Mouse (Mus musculus) G1E (cell line): ENCODE results near the gene Lbhd1. TPM values are rescaled to one million over a fixed set of nuclear protein-coding genes. Genes with fewer than 3 reads are reported as not detected.

ENCODE experiments used
- ATAC-seq: 2 replicates; pipeline ENCODE4 v1.8.0; 2016; ENCODE audit warnings: mild to moderate bottlenecking; ENCODE audit not compliant: insufficient number of reproducible peaks, poor library complexity, low FRiP score, severe bottlenecking; ENCODE audit errors: extremely low read depth
- DNase-seq: peaks from one replicate; pipeline ENCODE4 v3.0.0; 2012; ENCODE audit warnings: low spot score
- H3K27me3 ChIP-seq: 2 replicates; pipeline ENCODE4 v1.6.1; 2012; ENCODE audit warnings: mild to moderate bottlenecking, low read length, inconsistent platforms; ENCODE audit not compliant: insufficient read depth
- H3K36me3 ChIP-seq: replicated peaks from 2 replicates; pipeline ENCODE3; 2012; ENCODE audit warnings: mild to moderate bottlenecking, inconsistent platforms
- H3K4me1 ChIP-seq: 2 replicates; pipeline ENCODE4 v1.6.1; 2012; ENCODE audit warnings: low read depth, low read length, inconsistent platforms, mixed read lengths; ENCODE audit not compliant: insufficient read depth
- H3K4me3 ChIP-seq: 2 replicates; pipeline ENCODE4 v1.5.1; 2012; ENCODE audit warnings: low read depth, mild to moderate bottlenecking, inconsistent platforms, low read length, moderate library complexity, mixed read lengths
- H3K9me3 ChIP-seq: replicated peaks from 2 replicates; pipeline ENCODE4 v1.6.1; 2012; ENCODE audit warnings: inconsistent platforms
- CTCF ChIP-seq: IDR thresholded peaks from 2 replicates; pipeline ENCODE4 v1.5.1; 2012; ENCODE audit warnings: low read depth, low read length, inconsistent platforms, mixed read lengths
- GATA1 ChIP-seq: IDR thresholded peaks from 2 replicates; pipeline ENCODE4 v1.6.1; 2012; ENCODE audit warnings: borderline replicate concordance, low read length, inconsistent platforms, mixed read lengths
- GATA2 ChIP-seq: IDR thresholded peaks from 2 replicates; pipeline ENCODE4 v1.6.1; 2012; ENCODE audit warnings: low read depth, low read length, inconsistent platforms, borderline replicate concordance
- POLR2AphosphoS5 ChIP-seq: IDR thresholded peaks from 2 replicates; pipeline ENCODE4 v1.6.1; 2012; ENCODE audit warnings: low read depth, low read length, inconsistent platforms; ENCODE audit not compliant: insufficient replicate concordance
- TAL1 ChIP-seq: conservative IDR thresholded peaks from 2 replicates; pipeline ENCODE4 v1.6.1; 2012; ENCODE audit warnings: low read depth, low read length, inconsistent platforms, mixed read lengths
- polyA plus RNA-seq: library from polyadenylated mRNA; stranded (reverse); fragments of >175 nt; gene quantifications from 2 replicates; pipeline ENCODE4 v1.2.3, GENCODE M21; 2012
- total RNA-seq, 2 experiments: library from RNA; stranded (forward) in 1 of 2; stranded (reverse) in 1 of 2; fragments of 200-1000 nt in 1 of 2; fragments of >200 nt in 1 of 2; fragmentation: Nextera tagmentation in 1 of 2; gene quantifications; 2 replicates each; pipeline ENCODE4 v1.2.3; 2014 to 2017

Lbhd1 gene
- total and polyA plus RNA-seq, 3 experiments = 0.67 to 18.1 (median 11.4) TPM

- TF ChIP-seq POLR2AphosphoS5 (no peak), GATA2 (no peak), TAL1 (no peak), GATA1 (no peak)
- ATAC-seq = peak; percentile 94
- Histone ChIP-seq H3K27me3 (no peaks in the 10 kb centered on the region), H3K36me3 (peaks cover 41% of the 10 kb centered on the region), H3K4me3 (peak within 1 kb of the TSS; percentile 99), H3K9me3 (no peaks in the 10 kb centered on the region), H3K4me1 (peaks cover 41% of the 10 kb centered on the region)
- peak; percentile 91 for DNase-seq
These were observed 12.0 kb upstream of the Lbhd1 start, which contains the start of gene Ubxn1 for GRCm38 (mm10) chr19:8871267-8872186. Ubxn1 (plus strand) TSS chr19:8871496.

DNA sequence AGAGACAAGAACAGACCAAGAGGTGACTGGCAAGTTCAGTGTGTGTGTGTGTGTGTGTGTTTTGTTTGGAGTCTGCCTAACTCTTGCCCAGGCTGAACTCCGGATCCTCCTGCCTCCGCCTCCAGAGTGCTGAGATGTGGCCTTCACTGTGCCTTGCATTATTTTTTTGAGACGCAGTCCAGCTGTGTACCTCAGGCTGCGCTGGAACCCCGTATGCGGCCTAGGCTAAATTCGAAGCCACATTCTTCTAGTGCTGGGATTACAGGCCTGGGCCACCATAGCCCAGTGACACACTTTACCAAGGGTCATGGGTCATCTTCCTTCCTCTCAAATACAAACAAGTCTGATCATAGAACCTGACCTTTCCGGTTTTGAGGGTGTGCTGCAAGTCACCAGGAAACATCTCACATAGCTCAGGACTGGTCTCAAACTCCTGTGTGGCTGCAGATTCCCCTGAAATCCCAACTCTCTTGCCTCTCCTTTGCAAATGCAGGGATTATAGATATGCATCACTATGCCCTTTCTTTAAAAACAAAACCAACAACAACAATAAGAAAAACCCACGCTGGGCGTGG lies 11.2 kb upstream of the Lbhd1 start:
- peaks cover 50% of the 10 kb centered on the region for H3K36me3 ChIP-seq
- H3K4me3 ChIP-seq = peak overlapping the region; percentile 99
- DNase-seq (no peak), ATAC-seq (no peak)
- peaks cover 42% of the 10 kb centered on the region for H3K4me1 ChIP-seq
- TF ChIP-seq GATA2 = no peak
- TF ChIP-seq GATA1 = no peak
- no peak for TF ChIP-seq POLR2AphosphoS5
- TF ChIP-seq CTCF = no peak
- no peak for TF ChIP-seq TAL1
- H3K27me3 ChIP-seq = no peaks in the 10 kb centered on the region
- H3K9me3 ChIP-seq = no peaks in the 10 kb centered on the region

- TF ChIP-seq CTCF (no peak), POLR2AphosphoS5 (no peak), GATA2 (no peak), GATA1 (no peak)
- Histone ChIP-seq H3K4me3 (no peak overlapping the region), H3K27me3 (no peaks in the 10 kb centered on the region)
These were observed 8.5 kb upstream of the Lbhd1 start for GRCm38 (mm10) chr19:8875031-8875430.

DNA sequence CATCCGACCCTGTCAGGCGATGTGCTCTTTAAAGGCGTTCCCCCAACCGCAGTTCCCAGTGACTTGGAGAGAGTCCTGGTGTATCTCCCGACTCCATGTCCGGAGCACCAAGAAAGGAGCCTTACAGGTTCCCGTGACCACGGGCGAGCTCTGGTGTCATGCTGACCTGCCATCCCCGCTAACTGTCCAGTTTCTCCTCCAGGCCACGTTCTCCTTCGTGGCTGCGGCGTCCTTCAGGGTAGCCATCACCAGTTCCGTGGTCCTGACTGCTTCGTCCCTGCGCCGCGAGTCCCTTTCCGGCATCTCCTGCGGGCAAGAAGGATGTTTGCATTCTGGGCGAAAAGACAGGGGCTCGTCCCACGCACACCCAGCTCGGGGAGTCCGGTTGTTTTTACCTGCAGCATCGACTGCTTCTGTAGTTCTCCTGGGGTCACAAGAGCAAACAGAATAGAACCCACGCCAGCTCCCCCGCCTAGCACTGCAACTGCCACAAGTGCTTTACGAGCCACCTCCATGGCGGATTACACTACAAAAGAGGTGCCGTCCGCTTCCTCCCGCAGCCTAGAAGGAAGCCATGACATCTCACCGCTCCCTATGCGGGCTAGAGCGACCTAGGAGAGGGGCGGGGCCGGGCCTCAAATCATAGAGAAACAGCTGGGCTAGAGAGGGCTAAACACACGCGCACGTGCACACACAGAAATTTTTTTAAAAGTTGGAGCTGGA lies 3.1 kb upstream of the Lbhd1 start, which contains the start of gene Uqcc3:
Gene Uqcc3 (minus strand): TSS at position 613 of the 723 bp plus-strand sequence.
- H3K4me3 ChIP-seq = peak within 1 kb of the TSS; percentile 87
- DNase-seq (peak; percentile 75), ATAC-seq (peak; percentile 88)
- H3K4me1 ChIP-seq = peaks cover 33% of the 10 kb centered on the region
- H3K27me3 ChIP-seq = no peaks in the 10 kb centered on the region
- H3K9me3 ChIP-seq = no peaks in the 10 kb centered on the region
- TF ChIP-seq CTCF (no peak), POLR2AphosphoS5 (no peak), GATA1 (no peak)
- peaks cover 39% of the 10 kb centered on the region for H3K36me3 ChIP-seq

More at GRCm38 (mm10) chr19:8875031-8875430, 8.5 kb upstream of the Lbhd1 start:
- ATAC-seq (no peak), DNase-seq (no peak)
- Histone ChIP-seq H3K36me3 (peaks cover 71% of the 10 kb centered on the region), H3K9me3 (no peaks in the 10 kb centered on the region), H3K4me1 (peaks cover 60% of the 10 kb centered on the region)

DNA sequence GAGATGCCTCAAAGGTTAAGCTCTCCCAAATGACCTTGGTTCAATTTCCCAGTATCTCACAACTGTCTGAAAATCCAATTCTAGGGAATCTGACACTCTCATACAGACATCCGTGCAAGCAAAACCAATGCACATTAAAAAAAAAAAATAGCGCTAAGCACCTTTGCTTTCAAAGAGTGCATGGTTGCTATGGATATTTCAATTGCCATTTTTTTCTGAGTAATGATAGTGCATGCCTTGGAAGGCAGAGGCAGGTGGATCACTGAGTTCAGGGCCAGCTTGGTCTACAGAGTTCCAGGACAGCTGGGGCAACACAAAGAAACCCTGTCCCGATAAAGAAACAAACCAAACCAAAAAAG lies 2.5 kb upstream of the Lbhd1 start:
- Histone ChIP-seq H3K27me3 (no peaks in the 10 kb centered on the region), H3K4me3 (peak overlapping the region; percentile 87), H3K4me1 (peaks cover 33% of the 10 kb centered on the region), H3K36me3 (peaks cover 34% of the 10 kb centered on the region), H3K9me3 (no peaks in the 10 kb centered on the region)
- TF ChIP-seq CTCF (no peak), TAL1 (no peak), GATA2 (no peak), POLR2AphosphoS5 (no peak), GATA1 (no peak)
- ATAC-seq = no peak
- no peak for DNase-seq

DNA sequence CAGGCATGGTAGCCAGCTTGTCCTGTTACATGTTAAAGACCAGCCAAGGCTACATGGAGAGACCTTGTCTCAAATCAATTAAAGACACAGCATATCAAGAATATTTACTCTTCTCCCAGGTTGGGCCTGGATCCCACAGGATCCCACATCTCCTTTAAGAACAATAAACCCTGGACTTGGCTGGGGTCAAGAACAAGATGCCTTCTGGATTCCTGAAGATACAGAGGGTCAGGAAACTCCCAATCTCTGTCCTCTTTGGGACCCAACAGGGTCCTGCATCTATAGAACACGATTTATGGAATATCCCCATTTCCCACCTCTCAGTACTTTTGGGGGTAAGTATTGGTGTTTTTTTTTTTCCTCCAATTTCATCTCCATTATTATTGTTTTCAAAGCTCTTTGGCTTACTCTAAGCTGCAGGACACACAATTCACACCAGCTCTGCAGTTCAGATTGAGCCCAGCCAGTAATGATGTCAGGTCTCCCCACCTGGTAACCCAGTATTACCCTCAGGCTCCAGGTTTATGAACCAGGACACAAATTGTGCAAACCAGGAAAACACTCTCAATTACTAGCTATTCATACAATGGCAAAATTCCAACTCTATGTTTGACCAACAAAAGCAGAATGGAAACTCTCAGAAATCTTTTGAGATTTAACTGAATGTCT lies 3.5 kb downstream of the Lbhd1 start:
- no peak for DNase-seq

More for the DNA sequence above, 3.5 kb downstream of the Lbhd1 start:
- peaks cover 39% of the 10 kb centered on the region for H3K4me1 ChIP-seq
- no peak for ATAC-seq
- peaks cover 27% of the 10 kb centered on the region for H3K36me3 ChIP-seq
- no peaks in the 10 kb centered on the region for H3K9me3 ChIP-seq
- peak overlapping the region; percentile 78; the same call in 1 of the 2 replicates for H3K4me3 ChIP-seq
- TF ChIP-seq POLR2AphosphoS5 = peak; percentile 30; the same call in 1 of the 2 replicates
- TF ChIP-seq GATA1 = no peak
- no peak for TF ChIP-seq CTCF
- no peak for TF ChIP-seq TAL1
- no peak for TF ChIP-seq GATA2
- H3K27me3 ChIP-seq = no peaks in the 10 kb centered on the region
